Mouse (Mus musculus) hindbrain, embryonic 10.5 days (tissue): ENCODE measurements at regions not wholly inside any gene's neighbourhood (a gene's known extent, or its start where the extent isn't known, plus 50 kb on each side); places are given as distances from the start of the nearest gene placed in this dataset.

Experiments
- DNase-seq: peaks from one replicate; pipeline ENCODE4 v3.0.0-alpha.2; 2017; ENCODE audit warnings: low spot score
- H3K27ac ChIP-seq: fragments of 300-500 bp; sonication (generic); 2 replicates; pipeline ENCODE4 v1.5.1; 2016; ENCODE audit warnings: mild to moderate bottlenecking, moderate library complexity
- H3K27me3 ChIP-seq: fragments of 300-500 bp; sonication (generic); 2 replicates; pipeline ENCODE4 v1.6.1; 2016; ENCODE audit warnings: mild to moderate bottlenecking; ENCODE audit not compliant: poor library complexity, insufficient read depth, severe bottlenecking
- H3K36me3 ChIP-seq: fragments of 300-500 bp; sonication (generic); 2 replicates; pipeline ENCODE4 v1.6.1; 2016; ENCODE audit warnings: mild to moderate bottlenecking, moderate library complexity
- H3K4me1 ChIP-seq: fragments of 300-500 bp; sonication (generic); replicated peaks from 2 replicates; pipeline ENCODE4 v1.6.1; 2016; ENCODE audit warnings: mild to moderate bottlenecking
- H3K4me3 ChIP-seq: fragments of 300-500 bp; sonication (generic); 2 replicates; pipeline ENCODE4 v1.5.1; 2016; ENCODE audit warnings: mild to moderate bottlenecking, moderate library complexity
- H3K9me3 ChIP-seq: fragments of 300-500 bp; sonication (generic); 2 replicates; pipeline ENCODE4 v1.6.1; 2016; ENCODE audit warnings: mild to moderate bottlenecking, moderate library complexity
- WGBS: fragments of 180-500 bp; shearing (Covaris S2); methylation state at CpG from one replicate; pipeline ENCODE4 v1.1.7; 2016; 5-methylcytosine and 5-hydroxymethylcytosine counted together

- H3K27ac ChIP-seq: no peak overlapping the region
- H3K27me3 ChIP-seq: peaks cover 17% of the 10 kb centered on the region
- WGBS: 82% methylated on average over 3 of the region's 3 CpGs
Observed at GRCm38 (mm10) chr13:59943020-59943419, 120.1 kb upstream of the Tut7 start.

GRCm38 (mm10) chr13:59941519-59941918 lies 118.6 kb upstream of the Tut7 start:
- peak overlapping the region; percentile 76 for H3K27ac ChIP-seq
- 67% methylated on average over 3 of the region's 3 CpGs for WGBS
- DNase-seq: no peak

More at GRCm38 (mm10) chr13:59943020-59943419, 120.1 kb upstream of the Tut7 start:
- H3K4me1 ChIP-seq: peaks cover 22% of the 10 kb centered on the region
- no peak for DNase-seq
- H3K4me3 ChIP-seq: no peak overlapping the region
- H3K9me3 ChIP-seq: no peaks in the 10 kb centered on the region
- H3K36me3 ChIP-seq: no peaks in the 10 kb centered on the region

GRCm38 (mm10) chr13:59940414-59941205 lies 117.7 kb upstream of the Tut7 start:
- DNase-seq: no peak
- Histone ChIP-seq H3K36me3 (no peaks in the 10 kb centered on the region), H3K9me3 (no peaks in the 10 kb centered on the region), H3K4me3 (peak overlapping the region; percentile 38), H3K27ac (peak overlapping the region; percentile 76), H3K4me1 (peaks cover 22% of the 10 kb centered on the region), H3K27me3 (peaks cover 17% of the 10 kb centered on the region)
- WGBS: 21% methylated on average over 16 of the region's 16 CpGs

More at GRCm38 (mm10) chr13:59941519-59941918, 118.6 kb upstream of the Tut7 start:
- Histone ChIP-seq H3K36me3 (no peaks in the 10 kb centered on the region), H3K27me3 (peaks cover 17% of the 10 kb centered on the region), H3K4me1 (peaks cover 22% of the 10 kb centered on the region), H3K4me3 (no peak overlapping the region), H3K9me3 (no peaks in the 10 kb centered on the region)

GRCm38 (mm10) chr13:59939886-59940285 lies 116.9 kb upstream of the Tut7 start:
- no peak overlapping the region for H3K4me3 ChIP-seq
- H3K4me1 ChIP-seq: peaks cover 22% of the 10 kb centered on the region
- no peaks in the 10 kb centered on the region for H3K36me3 ChIP-seq
- no peak for DNase-seq
- peaks cover 17% of the 10 kb centered on the region for H3K27me3 ChIP-seq
- H3K27ac ChIP-seq: no peak overlapping the region
- no peaks in the 10 kb centered on the region for H3K9me3 ChIP-seq
- 57% methylated on average over 5 of the region's 5 CpGs for WGBS

- peaks cover 18% of the 10 kb centered on the region for H3K4me1 ChIP-seq
- no peak overlapping the region for H3K27ac ChIP-seq
- no peaks in the 10 kb centered on the region for H3K36me3 ChIP-seq
- no peak for DNase-seq
- H3K27me3 ChIP-seq: peaks cover 17% of the 10 kb centered on the region
- 71% methylated on average over 3 of the region's 3 CpGs for WGBS
- H3K9me3 ChIP-seq: no peaks in the 10 kb centered on the region
- H3K4me3 ChIP-seq: no peak overlapping the region
Observed at GRCm38 (mm10) chr13:59937147-59937546, 114.2 kb upstream of the Tut7 start.

- Histone ChIP-seq H3K36me3 (no peaks in the 10 kb centered on the region), H3K27me3 (peaks cover 4% of the 10 kb centered on the region; the same call in 1 of the 2 replicates), H3K4me1 (no peaks in the 10 kb centered on the region), H3K9me3 (no peaks in the 10 kb centered on the region), H3K4me3 (no peak overlapping the region), H3K27ac (no peak overlapping the region)
- no peak for DNase-seq
- WGBS: 64% methylated on average over 1 of the region's 1 CpGs
Observed at GRCm38 (mm10) chr13:59934556-59934955, 111.6 kb upstream of the Tut7 start.

GRCm38 (mm10) chr13:59934093-59934492 lies 111.1 kb upstream of the Tut7 start:
- H3K9me3 ChIP-seq: no peaks in the 10 kb centered on the region
- H3K4me1 ChIP-seq: no peaks in the 10 kb centered on the region
- no peak overlapping the region for H3K4me3 ChIP-seq
- no peak for DNase-seq
- H3K36me3 ChIP-seq: no peaks in the 10 kb centered on the region
- H3K27ac ChIP-seq: no peak overlapping the region
- H3K27me3 ChIP-seq: no peaks in the 10 kb centered on the region
- 67% methylated on average over 1 of the region's 1 CpGs for WGBS

GRCm38 (mm10) chr13:59927379-59928111 lies 104.6 kb upstream of the Tut7 start:
- WGBS: 56% methylated on average over 12 of the region's 12 CpGs
- no peak overlapping the region for H3K4me3 ChIP-seq

GRCm38 (mm10) chr13:59925845-59926481 lies 103.0 kb upstream of the Tut7 start:
- DNase-seq: no peak
- H3K36me3 ChIP-seq: no peaks in the 10 kb centered on the region
- peak overlapping the region; percentile 23; the same call in 1 of the 2 replicates for H3K27ac ChIP-seq
- H3K9me3 ChIP-seq: no peaks in the 10 kb centered on the region
- H3K4me3 ChIP-seq: no peak overlapping the region
- H3K27me3 ChIP-seq: no peaks in the 10 kb centered on the region
- WGBS: 80% methylated on average over 9 of the region's 9 CpGs
- H3K4me1 ChIP-seq: peaks cover 22% of the 10 kb centered on the region

More at GRCm38 (mm10) chr13:59927379-59928111, 104.6 kb upstream of the Tut7 start:
- Histone ChIP-seq H3K9me3 (no peaks in the 10 kb centered on the region), H3K27me3 (no peaks in the 10 kb centered on the region), H3K4me1 (peaks cover 22% of the 10 kb centered on the region), H3K27ac (peak overlapping the region; percentile 80), H3K36me3 (no peaks in the 10 kb centered on the region)
- DNase-seq: peak; percentile 29

- WGBS: 89% methylated on average over 5 of the region's 5 CpGs
- Histone ChIP-seq H3K4me3 (no peak overlapping the region), H3K4me1 (peaks cover 16% of the 10 kb centered on the region; the same call in 1 of the 2 replicates), H3K27ac (peak overlapping the region; percentile 29; the same call in 1 of the 2 replicates), H3K36me3 (no peaks in the 10 kb centered on the region), H3K9me3 (no peaks in the 10 kb centered on the region), H3K27me3 (no peaks in the 10 kb centered on the region)
- DNase-seq: no peak
Observed at GRCm38 (mm10) chr13:59917185-59917584, 94.2 kb upstream of the Tut7 start.

- Histone ChIP-seq H3K4me3 (no peak overlapping the region), H3K27ac (peak overlapping the region; percentile 29; the same call in 1 of the 2 replicates), H3K4me1 (peaks cover 18% of the 10 kb centered on the region; the same call in 1 of the 2 replicates), H3K36me3 (no peaks in the 10 kb centered on the region), H3K27me3 (no peaks in the 10 kb centered on the region), H3K9me3 (no peaks in the 10 kb centered on the region)
- 78% methylated on average over 22 of the region's 22 CpGs for WGBS
- no peak for DNase-seq
Observed at GRCm38 (mm10) chr13:59916166-59917044, 93.5 kb upstream of the Tut7 start.

GRCm38 (mm10) chr13:59915734-59916133 lies 92.8 kb upstream of the Tut7 start:
- H3K4me1 ChIP-seq: peaks cover 23% of the 10 kb centered on the region
- no peaks in the 10 kb centered on the region for H3K36me3 ChIP-seq
- no peaks in the 10 kb centered on the region for H3K27me3 ChIP-seq
- no peaks in the 10 kb centered on the region for H3K9me3 ChIP-seq
- no peak for DNase-seq
- no peak overlapping the region for H3K27ac ChIP-seq
- 84% methylated on average over 7 of the region's 7 CpGs for WGBS
- no peak overlapping the region for H3K4me3 ChIP-seq
